8 mouse cellular contexts compared by ENCODE assay signal in genomic region chr12:83487476-83487991, GRCm38 (mm10). TPM values are rescaled to one million over a fixed set of nuclear protein-coding genes. Genes with fewer than 3 reads are reported as not detected.
DNase-seq lines count a peak whose midpoint lies in the region; ATAC-seq lines count a peak whose summit lies in the region.

Gene Dpf3, minus strand, starts transcription at chr12:83487716.

- H3K9me3 ChIP-seq in heart, embryonic 14.5 days (ENCODE audit: control insufficient read depth, low read length) = peaks cover 5% of the 10 kb centered on the region
- H3K9me3 ChIP-seq in liver, embryonic 13.5 days (replicated peaks) = peaks cover 3% of the 10 kb centered on the region
- H3K9me3 ChIP-seq in stomach, embryonic 16.5 days (replicated peaks; ENCODE audit: control insufficient read depth, low read length) = no peaks in the 10 kb centered on the region; the same call in 1 of the 2 replicates

- H3K27me3 ChIP-seq in heart, embryonic 14.5 days (ENCODE audit: control insufficient read depth, insufficient read depth, low read length) = no peaks in the 10 kb centered on the region
- peaks cover 43% of the 10 kb centered on the region for H3K27me3 ChIP-seq in liver, embryonic 13.5 days
- H3K27me3 ChIP-seq in stomach, embryonic 16.5 days (ENCODE audit: control insufficient read depth, insufficient read depth, low read length) = peaks cover 15% of the 10 kb centered on the region

- H3K36me3 ChIP-seq in heart, embryonic 14.5 days (ENCODE audit: control insufficient read depth, insufficient read depth, low read length) = no peaks in the 10 kb centered on the region
- no peaks in the 10 kb centered on the region for H3K36me3 ChIP-seq in liver, embryonic 13.5 days
- H3K36me3 ChIP-seq in stomach, embryonic 16.5 days (ENCODE audit: control insufficient read depth, insufficient read depth, low read length) = no peaks in the 10 kb centered on the region

- no peaks in the 10 kb centered on the region for H3K4me1 ChIP-seq in brown adipose tissue, adult 24 weeks (ENCODE audit: control insufficient read depth, insufficient read depth, insufficient read length, low read length)
- H3K4me1 ChIP-seq in heart, embryonic 14.5 days (ENCODE audit: control insufficient read depth in 2 of 2, insufficient read depth in 2 of 2, low read length in 2 of 2) = peaks cover 11 to 34% of the 10 kb centered on the region in 2 experiments
- H3K4me1 ChIP-seq in liver, embryonic 13.5 days (replicated peaks) = peaks cover 55% of the 10 kb centered on the region
- peaks cover 6% of the 10 kb centered on the region for H3K4me1 ChIP-seq in stomach, embryonic 16.5 days (ENCODE audit: control insufficient read depth, insufficient read depth, low read length)

- ATAC-seq in heart, embryonic 14.5 days (ENCODE audit: insufficient number of reproducible peaks, insufficient read depth, low FRiP score, low read depth) = peak; percentile 92
- peak; percentile 95 for ATAC-seq in liver, embryonic 13.5 days (ENCODE audit: low read depth)
- ATAC-seq in stomach, embryonic 16.5 days (ENCODE audit: insufficient read depth, low FRiP score) = peak; percentile 97

- WGBS in heart, embryonic 14.5 days = under 1% methylated on average over 31 of the region's 31 CpGs
- WGBS in liver, embryonic 13.5 days (ENCODE audit: insufficient replicate concordance) = under 1% methylated on average over 31 of the region's 31 CpGs
- under 1% methylated on average over 31 of the region's 31 CpGs for WGBS in stomach, embryonic 16.5 days

- peak within 1 kb of the TSS; percentile 73 for H3K4me3 ChIP-seq in brown adipose tissue, adult 24 weeks (ENCODE audit: insufficient read depth, low read depth, low read length)
- H3K4me3 ChIP-seq in heart, embryonic 14.5 days (ENCODE audit: control insufficient read depth in 1 of 2, insufficient read depth in 1 of 2, low read depth in 1 of 2, low read length in 2 of 2) = peak within 1 kb of the TSS; percentile 80 to 98
- peak within 1 kb of the TSS; percentile 89 for H3K4me3 ChIP-seq in liver, embryonic 13.5 days (replicated peaks)
- peak within 1 kb of the TSS; percentile 72 for H3K4me3 ChIP-seq in stomach, embryonic 16.5 days (replicated peaks; ENCODE audit: low read length)

- peak within 1 kb of the TSS; percentile 93 for H3K9ac ChIP-seq in heart, embryonic 14.5 days (ENCODE audit: low read length)
- peak within 1 kb of the TSS; percentile 87 for H3K9ac ChIP-seq in liver, embryonic 13.5 days
- H3K9ac ChIP-seq in stomach, embryonic 16.5 days (ENCODE audit: low read length) = peak within 1 kb of the TSS; percentile 78

- H3K4me2 ChIP-seq in heart, embryonic 14.5 days (ENCODE audit: low read length) = peak within 1 kb of the TSS; percentile 80
- peak within 1 kb of the TSS; percentile 95 for H3K4me2 ChIP-seq in liver, embryonic 13.5 days
- H3K4me2 ChIP-seq in stomach, embryonic 16.5 days (ENCODE audit: low read depth, low read length) = peak within 1 kb of the TSS; percentile 99

- peak; percentile 90 for DNase-seq in CD4-positive, CD25-positive, alpha-beta regulatory T cell, adult 2 months (ENCODE audit: low read depth, low spot score)
- DNase-seq in fat pad, adult 2 months (ENCODE audit: extremely low read depth, low read depth, low spot score) = peak; percentile 56
- peak; percentile 99 for DNase-seq in kidney, postnatal 14 days
- peak; percentile 99 for DNase-seq in liver, embryonic 13.5 days
- DNase-seq in neural tube, embryonic 10.5 days (ENCODE audit: extremely low spot score, low spot score) = peak; percentile 97

- peak within 1 kb of the TSS; percentile 46 for H3K27ac ChIP-seq in brown adipose tissue, adult 24 weeks (replicated peaks; ENCODE audit: low read depth, low read length)
- peak within 1 kb of the TSS; percentile 88 to 92 for H3K27ac ChIP-seq in heart, embryonic 14.5 days (replicated peaks in 1 of 2; ENCODE audit: control insufficient read depth in 1 of 2, insufficient read depth in 1 of 2, low read depth in 2 of 2, low read length in 2 of 2)
- H3K27ac ChIP-seq in liver, embryonic 13.5 days = peak within 1 kb of the TSS; percentile 90
- H3K27ac ChIP-seq in stomach, embryonic 16.5 days (ENCODE audit: low read length) = peak within 1 kb of the TSS; percentile 46

RNA-seq across cellular contexts. Expression of gene Dpf3, which starts in this region (rescaled TPM):
- polyA plus RNA-seq in brown adipose tissue, adult 24 weeks (2012; ENCODE audit: insufficient read depth, insufficient read length, missing spikeins) = 5.8 and 10.9 TPM in 2 replicates
- polyA plus RNA-seq in heart, embryonic 14.5 days (2014; fragmentation: Nextera tagmentation; extraction: Ambion mirVana) = 23.2 and 25.1 TPM in 2 replicates
- polyA plus RNA-seq in liver, embryonic 13.5 days (2015; fragmentation: Nextera tagmentation; extraction: Ambion mirVana) = 6.6 and 7.0 TPM in 2 replicates
- polyA plus RNA-seq in stomach, embryonic 16.5 days (2015; fragmentation: Nextera tagmentation; extraction: Ambion mirVana) = 4.2 and 4.4 TPM in 2 replicates

Comparison
In these comparisons a context has a peak if more than half of its experiments do, and no peak if none do; other contexts are left out.
1. Peak in every context shown above with its lines: DNase-seq, ATAC-seq, H3K4me3 ChIP-seq and H3K27ac ChIP-seq.